Mouse (Mus musculus): ENCODE measurements around the gene Ctsw.

DNA sequence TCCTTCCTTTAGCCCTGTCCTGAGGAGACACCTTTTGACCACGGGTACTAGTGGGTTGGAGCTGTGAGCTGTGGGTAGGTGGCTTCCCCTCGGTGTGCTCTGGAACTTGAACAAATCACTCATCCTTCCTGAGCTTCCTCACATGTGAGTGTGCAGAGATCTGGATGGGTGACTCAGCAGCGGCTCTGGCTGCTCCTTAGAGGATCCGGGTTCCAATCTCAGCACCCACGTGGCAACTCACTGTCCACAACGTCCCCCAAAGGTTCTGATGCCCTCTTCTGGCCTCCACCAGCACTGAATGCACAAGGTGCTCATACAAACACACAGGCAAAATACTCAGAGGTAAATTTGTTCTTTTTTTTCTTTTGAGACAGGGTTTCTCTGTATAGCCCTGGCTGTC lies 16.5 kb downstream of the Ctsw start:
- TF ChIP-seq POLR2A (IDR thresholded peaks at IDR 0.05; ENCODE audit: insufficient read length, low read depth) (no peak), MAX (IDR thresholded peaks at IDR 0.05; ENCODE audit: low read depth) (no peak), MYOG (IDR thresholded peaks at IDR 0.05; ENCODE audit: control insufficient read depth in 1 of 3, insufficient read depth in 1 of 3, insufficient read length in 2 of 3, low read depth in 2 of 3) (no peak), TCF12 (IDR thresholded peaks at IDR 0.05; ENCODE audit: insufficient read depth, poor library complexity, severe bottlenecking) (no peak), E2F4 (IDR thresholded peaks at IDR 0.05; ENCODE audit: insufficient read depth) (no peak), CEBPB (IDR thresholded peaks at IDR 0.05; ENCODE audit: insufficient read depth, poor library complexity, severe bottlenecking) (no peak), POLR2AphosphoS2 (IDR thresholded peaks at IDR 0.05; ENCODE audit: insufficient read length, low read depth) (no peak), SRF (IDR thresholded peaks at IDR 0.05; ENCODE audit: control insufficient read depth, insufficient read length, low read depth) (no peak), USF1 (IDR thresholded peaks at IDR 0.05; ENCODE audit: low read depth) (no peak), TCF3 (IDR thresholded peaks at IDR 0.05; ENCODE audit: insufficient read length, low read depth) (no peak), REST (IDR thresholded peaks at IDR 0.05; ENCODE audit: insufficient read depth, insufficient read length) (no peak), MYOD1 (IDR thresholded peaks at IDR 0.05; ENCODE audit: control insufficient read depth in 1 of 3, insufficient read length in 2 of 3, low read depth in 2 of 3) (no peak)
